Mouse (Mus musculus): ENCODE results near the gene Necap2.

Gene Necap2

GRCm38 (mm10) chr4:141033606-141034549 lies 44.3 kb downstream of the Necap2 start:
- no peak for DNase-seq (ENCODE audit: low spot score in 2 of 2)

GRCm38 (mm10) chr4:141031733-141032132 lies 46.4 kb downstream of the Necap2 start:
- DNase-seq (ENCODE audit: low spot score in 2 of 2): peak; percentile 85 to 86

- DNase-seq (ENCODE audit: low spot score in 2 of 2): no peak
These were observed 47.5 kb downstream of the Necap2 start for GRCm38 (mm10) chr4:141030541-141031206.

- no peak for DNase-seq (ENCODE audit: low spot score in 2 of 2)
These were observed 53.2 kb downstream of the Necap2 start for GRCm38 (mm10) chr4:141024992-141025391.

GRCm38 (mm10) chr4:141024052-141024451 lies 54.1 kb downstream of the Necap2 start:
- DNase-seq (ENCODE audit: low spot score in 2 of 2): no peak

GRCm38 (mm10) chr4:141021614-141021929 lies 56.6 kb downstream of the Necap2 start:
- DNase-seq (ENCODE audit: low spot score in 2 of 2): peak in 1 of 2 experiments; percentile 39

- DNase-seq (ENCODE audit: low spot score in 2 of 2): peak; percentile 77 to 90
These were observed 57.1 kb downstream of the Necap2 start for GRCm38 (mm10) chr4:141020811-141021613.

- no peak for DNase-seq (ENCODE audit: low spot score in 2 of 2)
These were observed 57.9 kb downstream of the Necap2 start for GRCm38 (mm10) chr4:141020220-141020619.

- no peak for DNase-seq (ENCODE audit: low spot score in 2 of 2)
These were observed 60.3 kb downstream of the Necap2 start for GRCm38 (mm10) chr4:141017657-141018436.
